Mouse (Mus musculus) ES-E14 (cell line): ENCODE results near the gene Olfr1259.

ENCODE experiments used
- CHD2 ChIP-seq: IDR thresholded peaks from 2 replicates; pipeline ENCODE4 v1.6.1; 2014; ENCODE audit warnings: mild to moderate bottlenecking, low read depth, low read length, inconsistent platforms
- HCFC1 ChIP-seq: IDR thresholded peaks from 2 replicates; pipeline ENCODE4 v1.6.1; 2012; ENCODE audit warnings: low read length, inconsistent platforms, borderline replicate concordance; ENCODE audit not compliant: insufficient read depth
- MAFK ChIP-seq: IDR thresholded peaks from 2 replicates; pipeline ENCODE4 v1.6.1; 2014; ENCODE audit warnings: mild to moderate bottlenecking, low read depth, low read length, inconsistent platforms; ENCODE audit not compliant: insufficient read depth
- ZC3H11A ChIP-seq: IDR thresholded peaks from 2 replicates; pipeline ENCODE4 v1.6.1; 2012; ENCODE audit warnings: low read depth, mild to moderate bottlenecking, inconsistent platforms, low read length, borderline replicate concordance
- ZNF384 ChIP-seq: IDR thresholded peaks from 2 replicates; pipeline ENCODE4 v1.6.1; 2012; ENCODE audit warnings: low read depth, low read length, inconsistent platforms

- no peak for TF ChIP-seq HCFC1
- TF ChIP-seq MAFK = no peak
- TF ChIP-seq ZNF384 = no peak
- no peak for TF ChIP-seq ZC3H11A
- no peak for TF ChIP-seq CHD2
Observed at GRCm38 (mm10) chr2:89974184-89974583, 25.7 kb upstream of the Olfr1259 start, which contains the start of gene Olfr1260.
